Mouse (Mus musculus) ovary, postnatal 14 days (tissue): ENCODE results near the gene Ak2.
A peak's percentile ranks its signal among the peaks of the same experiment; 100 is the strongest.

ENCODE experiments used
- DNase-seq: peaks from one replicate; pipeline ENCODE4 v3.0.0; 2022; ENCODE audit warnings: low spot score

Ak2 gene

DNA sequence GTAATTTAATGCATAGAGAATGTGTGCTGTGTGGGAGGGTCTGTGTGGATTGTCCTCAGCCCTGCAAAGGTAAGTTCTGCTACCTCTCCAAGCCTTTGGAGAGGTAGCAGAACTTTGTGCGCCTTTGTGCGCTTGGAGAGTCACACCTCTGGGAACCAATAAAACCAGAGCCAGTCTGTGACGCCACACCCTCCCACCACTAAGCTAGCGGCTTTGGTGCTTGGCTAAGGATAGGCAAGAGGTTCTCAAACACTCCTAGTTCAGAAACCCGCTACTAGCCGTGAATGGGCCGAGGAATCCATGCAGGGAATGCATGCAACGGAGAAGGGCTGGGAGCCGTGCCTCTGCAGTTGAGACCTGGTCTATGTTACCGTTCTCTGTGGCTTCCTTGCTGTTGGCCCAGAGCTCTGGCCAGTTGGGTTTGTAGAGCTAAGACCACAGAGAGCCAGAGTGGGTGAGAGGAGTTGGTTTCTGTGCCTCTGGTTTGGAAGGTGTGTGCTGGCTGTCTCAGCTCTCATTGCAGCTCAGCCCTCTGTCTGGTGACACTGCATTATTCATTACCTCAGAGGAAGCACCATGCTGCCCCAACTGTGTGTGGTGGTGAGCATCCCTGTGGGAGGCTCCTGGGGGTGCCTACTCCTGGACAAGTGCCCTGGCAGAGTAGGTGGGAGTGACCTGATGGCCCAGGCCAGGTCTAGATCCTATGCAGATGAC, 21.6 kb downstream of the Ak2 start:
- DNase-seq: no peak

- no peak for DNase-seq
Observed at GRCm38 (mm10) chr4:129016329-129016728, 24.6 kb downstream of the Ak2 start.

DNA sequence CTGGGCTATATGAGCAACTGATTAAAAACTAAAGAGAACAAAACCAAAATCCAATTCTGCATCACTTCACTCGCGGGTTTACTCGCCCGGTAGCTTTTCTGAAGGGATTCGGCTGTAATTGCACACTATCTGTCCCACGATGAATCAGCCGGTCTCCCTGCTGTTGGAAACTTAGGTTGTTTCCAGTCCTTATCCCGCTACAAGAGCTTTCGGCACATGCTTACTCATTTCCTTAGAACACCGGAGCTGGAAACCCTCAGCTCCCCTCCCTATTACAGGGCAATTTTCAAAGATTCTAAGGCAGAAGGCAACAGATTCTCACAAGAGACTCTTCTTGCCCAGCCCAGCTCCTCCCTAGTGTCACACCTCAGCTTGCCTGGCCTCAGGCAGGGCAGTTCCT, 25.4 kb downstream of the Ak2 start:
- DNase-seq: no peak

DNA sequence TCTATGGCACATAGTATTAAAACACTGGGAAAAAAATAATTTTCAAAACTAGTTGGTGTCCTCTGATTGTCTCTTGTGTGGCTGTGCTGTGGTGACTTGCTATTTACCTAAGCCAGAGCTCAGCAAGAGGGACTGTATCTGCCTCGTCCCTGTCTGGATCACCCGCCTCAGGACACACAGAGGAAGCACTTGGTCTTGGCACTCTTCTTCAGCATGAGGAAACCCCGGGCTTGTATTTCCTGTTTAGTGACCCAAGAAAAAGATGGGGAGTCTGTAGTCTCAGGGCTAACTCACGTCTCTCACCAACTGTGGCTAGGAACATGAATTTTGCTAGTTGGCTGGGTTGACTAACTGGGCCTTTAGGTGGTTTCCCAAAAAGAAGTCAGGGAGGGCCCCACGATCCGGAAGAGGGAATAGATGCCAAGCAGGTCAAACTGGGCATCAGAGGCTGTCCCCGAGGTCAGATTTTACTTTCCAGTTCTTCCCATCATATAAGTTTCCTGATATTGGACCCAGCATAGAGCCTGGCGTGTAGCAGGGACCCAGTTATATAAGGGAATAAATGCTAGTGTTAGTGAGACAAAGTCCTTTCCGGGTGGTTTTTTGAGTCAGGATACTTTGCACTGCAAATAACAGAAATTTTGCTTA, 27.2 kb downstream of the Ak2 start:
- no peak for DNase-seq

DNA sequence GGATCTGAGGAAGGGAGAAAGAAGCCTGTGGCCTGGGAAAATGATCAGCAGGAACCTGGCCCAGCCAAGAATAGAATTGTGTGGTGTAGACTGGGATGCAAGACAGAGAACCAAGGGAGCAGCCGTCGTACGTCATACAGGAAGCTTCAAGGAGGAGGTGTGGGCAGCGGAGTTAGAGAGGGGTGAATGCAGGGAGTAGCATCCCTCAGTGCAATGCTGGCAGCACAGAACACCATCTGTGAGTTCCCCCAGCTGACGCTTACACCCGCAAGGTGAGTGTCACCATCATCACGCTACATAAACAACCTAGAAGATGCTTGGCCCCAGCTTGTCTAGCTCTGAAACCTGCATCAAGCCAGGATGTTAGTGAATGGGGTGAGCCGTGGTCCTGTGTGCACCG, 28.0 kb downstream of the Ak2 start:
- DNase-seq: no peak

- peak; percentile 72 for DNase-seq
Observed at GRCm38 (mm10) chr4:129020454-129020853, 28.7 kb downstream of the Ak2 start.

DNA sequence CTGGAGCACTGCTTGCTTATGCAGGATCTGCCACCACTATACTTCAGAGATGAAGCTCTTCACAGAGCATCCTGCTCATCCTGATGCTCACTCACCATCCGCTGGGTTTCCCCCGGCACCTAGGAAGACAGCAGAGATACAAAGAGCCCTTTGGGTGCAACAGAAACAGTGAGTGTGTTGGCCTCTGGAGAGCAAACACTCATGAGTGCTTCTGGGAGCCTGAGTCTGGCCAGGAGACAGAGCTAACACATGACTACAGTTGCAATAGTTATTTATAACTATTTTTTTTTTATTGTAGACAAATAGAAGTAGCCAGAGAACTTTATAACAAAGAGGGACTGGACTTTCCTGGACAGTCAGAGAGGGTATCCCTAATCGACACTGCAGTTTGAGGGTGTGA, 29.7 kb downstream of the Ak2 start:
- no peak for DNase-seq

DNA sequence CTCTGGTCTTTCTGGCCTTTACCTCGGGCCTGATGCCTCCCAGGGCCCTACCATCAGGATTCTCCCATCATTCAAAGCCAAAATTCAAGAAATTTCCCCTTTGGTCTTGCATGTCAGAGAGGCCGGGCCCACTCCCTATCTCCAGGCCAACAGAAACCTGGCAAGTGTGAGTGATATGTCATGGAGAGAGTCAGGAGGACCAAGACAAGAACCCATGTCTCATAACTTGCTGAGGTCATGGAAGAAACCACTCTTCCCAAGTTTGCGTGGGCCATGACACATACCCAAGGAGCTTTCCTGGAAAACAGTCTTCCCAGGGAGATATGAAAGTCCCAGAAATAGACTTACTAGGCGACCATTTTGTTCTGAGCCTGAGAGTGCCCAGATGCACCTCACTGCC, 30.1 kb downstream of the Ak2 start:
- no peak for DNase-seq

DNA sequence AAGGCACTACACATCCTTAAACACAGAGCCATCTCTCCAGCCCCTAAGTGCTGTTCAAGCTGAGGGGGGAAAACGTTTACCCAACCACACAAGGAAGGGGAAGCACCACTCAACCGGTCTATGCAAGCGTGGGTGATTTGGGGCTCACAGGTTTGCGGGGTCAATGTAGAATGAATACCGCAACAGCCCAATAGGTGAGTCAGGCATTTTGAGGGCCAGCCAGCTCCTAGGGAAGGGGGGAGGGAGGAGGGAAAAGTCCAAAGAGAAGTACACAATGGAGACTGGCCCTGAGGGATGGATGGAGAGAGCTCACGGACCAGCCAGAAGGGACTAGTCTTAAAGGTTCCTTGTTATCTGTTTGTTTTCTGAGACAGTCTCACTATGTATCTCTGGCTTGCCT, 32.1 kb downstream of the Ak2 start:
- DNase-seq: no peak

- DNase-seq: peak; percentile 58
Observed at GRCm38 (mm10) chr4:129024775-129025174, 33.0 kb downstream of the Ak2 start.

DNA sequence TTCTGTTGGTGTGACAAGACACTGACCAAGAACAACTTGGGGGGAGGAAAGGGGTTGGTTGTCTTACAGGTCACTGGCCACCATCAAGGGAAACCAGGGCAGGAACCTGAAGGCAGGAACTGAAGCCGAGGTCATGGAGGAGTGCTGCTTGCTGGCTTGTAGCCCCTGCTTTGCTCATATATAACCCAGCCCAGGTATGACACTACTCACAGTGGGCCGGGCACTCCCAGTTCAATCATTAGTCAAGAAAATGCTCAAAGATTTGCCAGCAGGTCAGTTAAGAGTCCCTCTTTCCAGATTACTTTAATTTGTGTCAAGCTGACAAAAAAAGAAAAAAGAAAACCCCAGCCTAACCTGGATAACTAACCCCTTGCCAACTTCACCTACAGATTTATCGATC, 33.9 kb downstream of the Ak2 start:
- no peak for DNase-seq

DNA sequence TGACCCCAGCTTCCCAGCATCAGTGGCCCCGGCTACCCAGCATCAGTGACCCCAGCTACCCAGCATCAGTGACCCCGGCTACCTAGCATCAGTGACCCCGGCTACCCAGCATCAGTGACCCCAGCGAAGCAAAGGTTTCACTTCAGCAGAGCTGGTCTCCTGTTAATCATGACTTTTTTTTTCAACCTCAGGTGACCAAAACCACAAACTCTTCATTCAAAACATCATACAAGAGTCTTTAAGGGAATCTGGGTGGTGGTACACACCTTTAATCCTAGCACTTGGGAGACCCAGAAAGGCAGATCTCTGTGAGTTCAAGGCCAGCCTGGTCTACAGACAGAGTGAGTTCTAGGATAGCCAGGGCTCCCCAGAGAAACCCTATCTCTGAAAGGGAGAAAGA, 39.0 kb downstream of the Ak2 start:
- no peak for DNase-seq

GRCm38 (mm10) chr4:129031408-129031965, 39.7 kb downstream of the Ak2 start:
- DNase-seq: no peak

GRCm38 (mm10) chr4:129032133-129032962, 40.6 kb downstream of the Ak2 start:
- no peak for DNase-seq

GRCm38 (mm10) chr4:129032963-129033951, 41.5 kb downstream of the Ak2 start:
- peak; percentile 50 for DNase-seq

GRCm38 (mm10) chr4:129034224-129034623, 42.5 kb downstream of the Ak2 start:
- no peak for DNase-seq

- DNase-seq: peak; percentile 62
Observed at GRCm38 (mm10) chr4:129034706-129035660, 43.2 kb downstream of the Ak2 start.

- DNase-seq: no peak
Observed at GRCm38 (mm10) chr4:129035851-129036445, 44.2 kb downstream of the Ak2 start.

GRCm38 (mm10) chr4:129047721-129048421, 56.1 kb downstream of the Ak2 start:
- DNase-seq: no peak
